Mouse (Mus musculus): ENCODE measurements around the gene Gm20661.
"Not testable (repeated sequence)": the region's sequence is repeated elsewhere in the genome, so short reads cannot be mapped to it uniquely, and the experiment has no call there.

Gm20661 gene

DNA sequence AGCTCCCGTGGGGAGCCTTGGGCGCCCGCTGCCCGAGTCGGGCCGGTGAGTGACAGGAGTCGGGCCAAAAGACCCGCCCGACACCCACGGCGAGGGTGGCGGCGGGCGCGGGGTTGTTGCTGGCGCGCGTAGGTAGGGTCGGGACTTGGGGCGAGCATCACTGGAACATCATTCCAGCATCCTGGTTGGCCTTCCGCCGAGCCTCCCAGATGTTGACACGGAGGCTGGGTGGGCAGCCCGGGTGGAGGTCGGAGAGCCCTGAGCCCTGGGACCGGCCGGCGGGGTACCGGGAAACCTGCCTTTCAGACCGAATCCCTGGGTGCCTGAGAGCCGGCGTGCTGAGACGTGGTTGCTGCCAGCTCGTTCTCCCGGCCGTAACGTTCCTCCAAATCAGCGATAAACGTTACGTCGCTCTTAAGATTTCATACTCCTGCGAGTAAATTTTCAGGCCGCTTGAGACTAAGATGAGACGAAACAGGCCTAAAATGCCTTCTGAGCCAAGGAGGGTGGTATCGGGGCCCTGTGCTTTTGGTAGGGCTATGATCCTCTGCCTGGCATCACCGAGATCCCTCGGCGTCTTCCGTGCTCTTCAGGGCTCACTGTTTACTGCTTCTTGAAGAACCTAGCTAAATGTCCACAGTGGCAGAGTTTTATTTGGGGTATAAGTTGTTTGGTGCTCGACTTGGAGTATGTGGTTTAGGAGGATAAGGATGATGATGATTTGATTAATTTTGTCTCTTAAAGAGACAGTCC, 20.1 kb downstream of the Gm20661 start:
- DNase-seq, result no peak

DNA sequence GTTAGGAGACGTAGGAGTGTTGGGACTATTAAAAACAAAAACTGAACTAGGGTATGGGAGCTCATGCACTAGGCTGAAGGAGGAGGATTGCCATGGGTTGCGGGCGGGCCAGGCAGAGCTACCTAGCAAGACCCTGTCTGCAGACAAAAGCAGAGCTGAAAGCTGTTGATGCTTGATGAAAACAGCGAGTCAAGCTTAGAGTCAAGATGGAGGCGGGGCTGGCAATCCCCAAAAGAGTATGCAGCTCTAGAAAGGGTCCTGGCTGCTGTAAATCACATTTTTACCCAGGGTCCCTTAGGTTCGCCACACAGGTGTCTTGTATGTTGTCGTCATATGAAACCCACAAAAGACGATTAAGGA, 20.7 kb downstream of the Gm20661 start:
- DNase-seq, result no peak

GRCm38 (mm10) chr9:108008041-108008440, 25.2 kb downstream of the Gm20661 start:
- DNase-seq, result no peak

DNA sequence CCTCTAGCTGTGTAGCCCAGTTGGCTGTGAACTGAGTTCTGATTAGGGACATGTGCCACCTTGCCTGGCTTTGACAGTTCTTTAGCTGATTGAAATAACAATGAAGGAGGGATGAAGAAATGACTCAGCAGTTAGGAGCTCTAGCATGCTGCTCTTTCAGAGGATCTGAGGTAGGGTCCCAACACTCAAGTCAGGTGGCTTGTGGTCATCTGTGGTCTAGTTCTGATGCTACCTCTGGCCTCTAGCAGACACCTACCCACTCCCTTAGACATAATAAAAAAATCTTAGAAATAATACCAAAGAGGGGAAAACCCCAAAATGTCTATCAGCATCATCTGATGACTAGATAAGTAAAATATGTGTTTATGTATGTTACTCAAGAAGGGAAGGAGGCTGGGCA, 27.5 kb downstream of the Gm20661 start:
- no peak for DNase-seq

GRCm38 (mm10) chr9:108013577-108013976, 30.7 kb downstream of the Gm20661 start:
- DNase-seq, result not testable (repeated sequence)

- DNase-seq, result no peak
Measured at GRCm38 (mm10) chr9:108017127-108017526, 34.3 kb downstream of the Gm20661 start.

DNA sequence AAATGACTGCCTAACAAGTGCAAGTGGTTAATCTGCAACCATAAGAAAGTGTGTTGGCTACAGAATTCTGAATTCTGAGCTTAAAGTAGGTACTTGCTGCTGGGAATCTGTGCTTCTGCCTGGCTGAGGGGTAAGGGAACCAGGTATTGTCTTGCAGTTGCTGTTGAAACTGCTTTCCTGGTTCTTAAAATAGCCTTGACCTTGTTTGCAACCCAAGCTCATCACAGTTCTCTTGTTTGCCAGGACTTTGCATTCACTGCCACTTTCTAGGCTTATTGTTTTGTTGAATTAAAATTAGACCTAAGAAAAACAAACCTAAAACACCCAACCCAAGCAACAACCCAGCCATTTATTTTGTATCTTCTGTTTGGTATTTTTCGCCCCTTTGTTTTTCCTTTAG, 37.9 kb downstream of the Gm20661 start:
- no peak for DNase-seq

DNA sequence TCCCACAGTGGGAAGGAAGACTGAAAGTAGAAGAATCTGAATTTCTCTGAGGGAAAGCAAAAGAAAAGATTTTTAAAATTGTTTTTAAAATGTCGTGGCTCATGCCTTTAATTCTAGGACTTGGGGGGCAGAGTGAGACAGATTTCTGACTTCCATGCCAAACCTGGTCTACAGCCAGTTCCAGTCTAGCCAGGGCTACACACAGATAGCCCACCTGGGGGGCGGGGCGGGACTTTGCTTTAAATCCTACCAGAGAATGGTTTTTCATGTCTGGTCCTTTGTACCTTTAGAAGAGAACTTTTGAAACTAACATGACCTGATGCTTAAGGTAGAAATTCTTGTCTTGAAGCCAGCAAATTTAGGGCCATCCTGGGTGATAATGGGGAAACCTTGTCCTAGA, 40.4 kb downstream of the Gm20661 start:
- DNase-seq, result no peak

GRCm38 (mm10) chr9:108026584-108026983, 43.7 kb downstream of the Gm20661 start:
- DNase-seq, result no peak

GRCm38 (mm10) chr9:108027867-108028266, 45.0 kb downstream of the Gm20661 start:
- no peak for DNase-seq

DNA sequence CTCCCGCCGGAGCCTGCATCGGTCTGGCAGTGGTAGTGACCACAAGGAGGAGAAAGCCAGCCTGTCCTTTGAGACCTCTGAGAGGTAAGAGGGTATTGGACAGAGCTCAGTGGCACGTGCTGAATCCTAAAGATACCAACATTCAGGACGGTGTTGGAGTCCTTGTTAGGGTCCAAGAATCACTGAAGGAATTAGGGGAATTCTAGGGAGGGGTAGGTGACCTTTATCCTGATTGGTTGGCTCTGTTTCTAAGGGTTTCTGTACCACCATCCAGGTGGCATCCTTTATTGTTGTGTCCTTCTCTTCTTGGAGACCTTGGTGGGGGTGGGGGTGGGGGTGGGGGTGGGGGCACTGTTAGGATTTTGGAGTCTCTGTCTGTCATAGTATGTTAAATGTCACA, 49.3 kb downstream of the Gm20661 start:
- DNase-seq, result no peak

GRCm38 (mm10) chr9:108035331-108036156, 52.7 kb downstream of the Gm20661 start:
- peak; percentile 13 for DNase-seq

All from kidney, postnatal 10 days (tissue).